Mouse (Mus musculus): ENCODE results near the gene Sync.

The Sync gene

DNA sequence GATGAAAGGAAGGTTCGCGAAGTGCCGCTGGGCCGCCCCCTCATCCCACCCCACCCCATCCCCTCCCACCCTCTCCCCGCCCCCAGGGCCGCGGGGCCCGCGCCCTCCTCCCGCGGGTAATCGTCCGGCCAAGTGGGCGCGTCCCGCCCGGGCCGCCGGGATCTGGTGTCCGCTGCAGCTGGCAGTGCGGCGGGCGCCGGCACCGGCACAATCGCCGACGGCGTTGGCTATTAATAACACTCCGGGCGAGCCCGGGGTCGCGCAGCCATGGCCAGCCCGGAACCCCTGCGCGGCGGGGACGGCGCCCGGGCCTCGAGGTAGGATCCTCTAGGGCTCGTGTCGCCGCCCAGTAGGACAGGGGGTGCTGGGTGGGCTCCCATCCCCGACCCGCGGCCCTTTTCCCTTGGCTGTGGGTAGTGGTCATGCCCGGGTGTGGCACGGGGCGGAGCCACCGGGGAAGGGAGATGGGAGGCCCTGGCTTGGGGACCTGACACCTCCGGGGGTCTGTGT, at the start of gene Sync:
TSS of gene Sync (plus strand) at position 146 of the 510 bp plus-strand sequence.
- ChIA-PET POLR2A (interaction anchor here in 3 of 4 experiments (0.6 to 27.3 kb wide), 14 partner anchors 11 to 175 kb away, joined by 3 to 320 read pairs (median 4); partner anchors contain the start of gene Bsdc1 (in 1 of the 3)), CTCF (interaction anchor here in 2 of 4 experiments (0.6 to 3.9 kb wide), 4 partner anchors 10 to 290 kb away, joined by 3 to 22 read pairs (median 6); no protein-coding TSS in a partner anchor)

DNA sequence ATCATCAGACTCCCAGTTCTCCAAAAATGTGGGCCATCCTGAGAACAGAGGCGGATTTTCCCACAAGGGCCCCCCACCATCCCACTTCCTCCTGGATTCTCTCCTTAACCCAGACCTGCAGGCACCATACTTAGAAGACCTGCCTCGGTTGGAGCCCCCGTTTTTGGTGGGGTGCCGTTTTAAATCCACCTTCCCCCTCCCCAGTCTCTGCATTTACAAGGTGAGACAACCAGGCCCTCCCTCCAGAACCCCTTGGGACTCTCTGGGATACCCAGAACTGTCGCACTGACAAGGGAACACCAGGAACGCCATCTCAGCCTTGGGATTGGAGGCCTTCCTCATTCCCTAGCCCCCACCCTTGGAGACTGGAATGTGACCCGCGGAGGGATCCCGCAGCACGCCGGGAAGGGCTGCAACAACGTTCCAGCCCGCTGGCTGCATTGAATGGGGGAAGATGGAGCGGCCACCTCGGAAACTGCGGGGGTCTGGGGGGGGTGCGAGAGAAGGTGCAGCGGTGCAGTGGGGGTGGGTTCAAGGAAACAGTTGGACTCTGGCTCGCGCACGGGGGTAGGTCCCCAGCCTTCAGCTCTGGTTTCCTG, 49.5 kb upstream of the Sync start:
- POLR2A ChIA-PET, result interaction anchor here (0.6 to 59.8 kb wide), 12 partner anchors 3 to 186 kb away, joined by 3 to 2422 read pairs (median 6); partner anchors contain the start of gene C77080 (in 2 of the 4)
- CTCF ChIA-PET, result no interaction called here

DNA sequence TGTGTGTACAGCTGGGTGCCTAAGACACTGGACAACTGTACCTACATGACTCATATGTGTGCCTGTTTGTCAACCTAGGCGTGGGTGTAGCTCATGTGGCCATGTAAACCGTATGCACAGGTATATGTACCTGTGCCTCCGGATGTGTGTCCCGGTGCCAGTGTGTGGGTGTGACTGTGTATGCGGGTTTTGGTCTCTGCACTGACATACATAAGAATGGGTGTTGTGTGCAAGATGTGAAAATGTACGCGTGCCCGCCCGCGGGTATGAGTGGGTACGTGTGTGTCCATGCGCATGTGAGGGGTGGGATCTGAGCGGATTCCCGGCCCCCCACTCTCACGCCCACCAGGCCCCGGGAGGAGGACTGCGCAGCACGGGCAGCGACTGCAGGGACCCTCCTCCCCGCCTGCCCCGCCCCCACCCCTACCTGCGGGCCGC, 48.8 kb upstream of the Sync start:
- POLR2A ChIA-PET, result interaction anchor here (0.6 to 59.8 kb wide), 17 partner anchors 2 to 190 kb away, joined by 3 to 2422 read pairs (median 4); partner anchors contain the start of genes C77080 (in 2 of the 4) and Rnf19b (in 1 of the 4)
- CTCF ChIA-PET, result interaction anchor here in 2 of 4 experiments (1.0 to 1.1 kb wide), 2 partner anchors 18 to 37 kb away, joined by 4 read pairs; no protein-coding TSS in a partner anchor

- CTCF ChIA-PET, result interaction anchor here in 2 of 4 experiments (1.0 to 1.1 kb wide), 2 partner anchors 18 to 37 kb away, joined by 4 read pairs; no protein-coding TSS in a partner anchor
- POLR2A ChIA-PET, result interaction anchor here (0.6 to 59.8 kb wide), 16 partner anchors 2 to 190 kb away, joined by 3 to 2422 read pairs (median 4); partner anchors contain the start of genes C77080 (in 2 of the 4), Rnf19b (in 1 of the 4), S100pbp (in 1 of the 4) and Yars (in 1 of the 4)
Measured at GRCm38 (mm10) chr4:129239075-129239474, 48.3 kb upstream of the Sync start.

GRCm38 (mm10) chr4:129241898-129242297, 45.5 kb upstream of the Sync start:
- ChIA-PET CTCF (interaction anchor here in 3 of 4 experiments (0.5 to 2.2 kb wide), 7 partner anchors 11 to 579 kb away, joined by 3 to 11 read pairs (median 6); no protein-coding TSS in a partner anchor), POLR2A (interaction anchor here (0.6 to 59.8 kb wide), 25 partner anchors 1 to 866 kb away, joined by 3 to 2422 read pairs (median 4); partner anchors contain the start of genes C77080 (in 2 of the 4), Rnf19b (in 2 of the 4), S100pbp (in 2 of the 4) and Yars (in 2 of the 4))

GRCm38 (mm10) chr4:129242327-129242726, 45.1 kb upstream of the Sync start:
- ChIA-PET POLR2A (interaction anchor here (0.6 to 59.8 kb wide), 27 partner anchors 2 to 865 kb away, joined by 3 to 2422 read pairs (median 4); partner anchors contain the start of genes C77080 (in 2 of the 4), Rnf19b (in 2 of the 4), S100pbp (in 2 of the 4) and Yars (in 2 of the 4)), CTCF (interaction anchor here (0.5 to 2.2 kb wide), 9 partner anchors 11 to 578 kb away, joined by 3 to 11 read pairs (median 6); no protein-coding TSS in a partner anchor)

DNA sequence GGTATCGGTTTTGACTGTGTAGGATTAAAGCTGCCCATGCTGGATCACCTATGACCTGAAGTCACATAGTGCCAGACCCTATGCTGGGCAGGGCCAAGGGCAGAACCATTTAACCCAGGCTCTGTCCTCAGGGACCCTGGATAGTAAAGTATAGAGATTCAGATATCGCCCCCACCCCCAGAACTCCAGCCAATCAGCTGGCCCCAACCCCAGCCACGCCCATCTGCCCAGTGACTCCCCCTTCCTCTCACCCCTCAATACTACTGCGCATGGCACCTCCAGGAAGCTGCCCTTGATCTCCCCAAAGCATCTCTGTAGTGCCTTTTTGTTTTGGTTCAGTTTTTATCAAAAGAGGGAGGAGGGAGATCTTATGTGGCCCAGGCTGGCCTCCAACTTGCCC, 44.7 kb upstream of the Sync start:
- ChIA-PET CTCF (interaction anchor here (0.5 to 2.2 kb wide), 9 partner anchors 11 to 467 kb away, joined by 3 to 11 read pairs (median 3); partner anchors contain the start of gene C77080 (in 1 of the 4)), POLR2A (interaction anchor here (0.5 to 59.8 kb wide), 22 partner anchors 2 to 266 kb away, joined by 3 to 2422 read pairs (median 6); partner anchors contain the start of genes C77080 (in 2 of the 4), Rnf19b (in 2 of the 4), S100pbp (in 2 of the 4) and Yars (in 2 of the 4))

DNA sequence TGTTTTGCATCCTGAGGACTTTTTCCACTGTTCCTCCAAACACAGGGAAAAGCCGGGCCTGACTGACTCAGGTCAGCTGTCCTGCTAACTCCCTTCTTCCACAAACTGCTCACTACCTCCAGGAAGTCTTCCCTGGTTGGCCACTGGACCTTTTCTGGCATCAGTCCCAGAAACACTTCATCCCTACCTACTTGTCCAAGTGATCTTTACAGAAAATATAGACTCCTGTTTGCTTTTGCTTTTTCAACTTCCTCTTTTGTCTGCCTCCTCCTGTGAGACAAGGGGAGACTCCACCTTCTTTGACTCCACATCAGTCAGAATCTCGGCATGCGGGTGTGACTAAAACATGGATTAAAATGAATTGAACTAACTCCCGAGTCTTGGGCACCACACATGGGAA, 42.6 kb upstream of the Sync start:
- POLR2A ChIA-PET, result interaction anchor here in 3 of 4 experiments (0.6 to 59.8 kb wide), 7 partner anchors 8 to 275 kb away, joined by 4 to 2422 read pairs (median 5); partner anchors contain the start of gene C77080 (in 1 of the 3)
- CTCF ChIA-PET, result interaction anchor here in 1 of 4 experiments (1.3 kb wide), 1 partner anchor 32 kb away, joined by 3 read pairs; no protein-coding TSS in a partner anchor

DNA sequence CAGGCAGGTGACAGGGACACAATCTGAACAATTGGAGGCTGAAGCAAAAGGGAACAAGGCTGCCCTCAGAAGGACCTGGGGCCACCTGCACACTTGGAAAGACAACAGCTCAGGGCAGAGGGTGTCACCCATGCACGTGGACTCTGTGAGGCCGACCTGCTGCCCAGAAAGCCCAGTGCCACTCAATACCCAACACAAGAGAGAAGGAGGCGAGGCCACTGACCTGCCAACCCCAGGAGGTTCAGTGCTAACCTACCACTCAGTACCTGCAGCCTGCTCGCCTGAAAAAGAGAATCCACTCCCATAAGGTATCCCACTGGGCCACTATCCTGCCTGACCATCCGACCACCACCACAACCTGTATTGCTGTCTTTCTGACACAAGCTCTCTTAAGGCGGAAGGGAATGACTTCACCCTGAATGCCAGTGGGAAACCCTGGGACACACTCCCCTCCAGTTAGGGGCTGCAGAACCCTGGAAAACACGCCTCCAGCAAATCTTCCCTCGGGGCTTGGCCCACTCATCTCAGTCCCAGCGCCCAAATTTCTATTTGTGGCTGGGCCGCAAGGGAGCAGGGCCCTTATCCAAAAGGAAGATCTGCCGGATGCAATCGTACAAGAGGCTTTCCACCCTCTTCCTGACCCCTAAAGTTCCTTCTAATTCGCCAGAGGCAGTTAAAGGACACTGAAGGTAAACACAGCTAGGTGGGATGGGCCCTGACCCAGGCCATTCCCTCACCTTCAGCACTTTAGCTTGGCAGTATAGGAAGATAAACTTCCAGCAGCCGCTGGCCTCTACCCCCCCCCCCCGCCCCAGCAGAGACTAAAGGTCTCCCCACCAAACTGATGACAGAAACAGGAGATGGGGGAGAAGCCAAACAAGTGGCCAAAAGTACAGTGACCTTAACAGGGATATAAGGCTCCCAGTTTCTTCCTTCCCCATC, 40.8 kb upstream of the Sync start:
- ChIA-PET POLR2A (interaction anchor here in 3 of 4 experiments (0.6 to 59.8 kb wide), 16 partner anchors 6 to 980 kb away, joined by 3 to 2422 read pairs (median 5); partner anchors contain the start of genes C77080 (in 2 of the 3), Sync (in 1 of the 3), Zbtb8a (in 1 of the 3) and Zbtb8os (in 1 of the 3)), CTCF (interaction anchor here in 1 of 4 experiments (0.7 to 1.2 kb wide), 4 partner anchors 16 to 26 kb away, joined by 4 to 8 read pairs (median 4); no protein-coding TSS in a partner anchor)

DNA sequence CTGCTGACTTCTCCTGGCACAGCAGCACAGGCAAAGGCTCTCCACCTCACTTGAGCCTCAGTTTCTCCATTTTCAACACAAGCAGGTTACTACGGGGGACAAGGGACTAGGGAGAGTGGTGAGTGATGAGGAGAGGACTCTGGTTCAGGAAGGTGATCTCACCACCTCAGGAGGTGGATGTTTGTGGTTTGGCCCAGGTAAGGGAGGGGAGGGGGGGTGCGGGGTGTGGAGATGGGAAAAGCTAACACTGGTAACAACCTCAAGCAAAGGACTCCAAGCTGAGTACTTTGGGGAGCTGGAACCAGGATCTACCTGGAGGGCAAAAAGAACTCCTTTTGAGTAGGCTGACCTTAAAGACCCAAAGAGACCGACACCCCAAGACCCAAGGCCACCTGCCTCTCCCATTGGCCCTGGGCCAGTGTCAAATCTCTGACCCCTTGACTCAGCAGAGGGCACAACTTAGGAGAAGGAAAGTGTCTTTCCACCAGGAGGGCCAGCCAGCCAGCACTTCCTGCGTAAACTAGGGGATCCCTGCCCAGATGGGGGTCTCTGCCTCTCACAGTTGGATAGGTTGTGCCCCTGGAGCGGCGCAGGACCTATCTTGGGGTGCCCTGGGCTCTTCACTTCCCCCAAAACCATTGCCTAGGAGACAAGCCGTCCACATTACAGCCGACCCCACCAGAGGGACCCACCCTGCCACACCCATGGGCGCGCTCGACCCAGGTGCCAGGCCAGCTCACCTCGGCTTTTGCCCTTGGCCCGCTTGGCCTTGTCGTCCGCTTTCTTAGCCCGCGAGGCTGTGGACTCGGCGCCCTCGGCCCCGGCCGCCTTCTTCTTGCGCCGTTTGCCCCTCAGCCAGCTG, 39.8 kb upstream of the Sync start:
- CTCF ChIA-PET, result interaction anchor here in 3 of 4 experiments (0.6 to 1.1 kb wide), 3 partner anchors 26 to 41 kb away, joined by 3 to 5 read pairs (median 4); no protein-coding TSS in a partner anchor
- POLR2A ChIA-PET, result interaction anchor here in 3 of 4 experiments (0.6 to 59.8 kb wide), 13 partner anchors 5 to 361 kb away, joined by 3 to 2422 read pairs (median 4); partner anchors contain the start of genes C77080 (in 2 of the 3), Sync (in 1 of the 3) and Zbtb8a (in 1 of the 3)

GRCm38 (mm10) chr4:129248243-129248767, 39.1 kb upstream of the Sync start:
- ChIA-PET CTCF (interaction anchor here in 2 of 4 experiments (0.9 to 1.1 kb wide), 2 partner anchors 28 kb away, joined by 3 read pairs; no protein-coding TSS in a partner anchor), POLR2A (interaction anchor here (0.6 to 59.8 kb wide), 10 partner anchors 4 to 1280 kb away, joined by 3 to 2422 read pairs (median 4); partner anchors contain the start of gene C77080 (in 2 of the 4))

DNA sequence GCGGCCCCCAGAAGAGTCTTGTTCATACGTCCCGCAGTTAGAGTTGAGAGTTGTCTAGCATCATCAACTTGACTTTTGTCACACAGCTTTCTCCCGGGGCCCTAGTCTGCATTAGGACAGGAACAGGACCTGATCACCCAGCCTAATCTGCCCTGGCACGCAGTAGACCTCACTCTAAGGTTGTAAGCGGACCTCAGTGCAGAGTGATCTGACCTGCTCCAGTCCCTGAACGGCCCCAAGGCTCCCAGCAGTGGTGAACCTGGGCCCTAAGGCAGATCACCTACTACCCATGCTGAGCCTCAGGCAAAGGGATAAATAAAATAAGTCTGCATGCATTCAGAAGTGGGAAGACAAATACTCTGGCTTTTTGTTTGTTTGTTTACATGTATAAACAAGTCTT, 38.1 kb upstream of the Sync start:
- CTCF ChIA-PET, result interaction anchor here in 1 of 4 experiments (0.9 kb wide), 1 partner anchor 27 kb away, joined by 3 read pairs; no protein-coding TSS in a partner anchor
- POLR2A ChIA-PET, result interaction anchor here in 3 of 4 experiments (0.7 to 59.8 kb wide), 8 partner anchors 3 to 171 kb away, joined by 3 to 2422 read pairs (median 42); partner anchors contain the start of gene C77080 (in 2 of the 3)

DNA sequence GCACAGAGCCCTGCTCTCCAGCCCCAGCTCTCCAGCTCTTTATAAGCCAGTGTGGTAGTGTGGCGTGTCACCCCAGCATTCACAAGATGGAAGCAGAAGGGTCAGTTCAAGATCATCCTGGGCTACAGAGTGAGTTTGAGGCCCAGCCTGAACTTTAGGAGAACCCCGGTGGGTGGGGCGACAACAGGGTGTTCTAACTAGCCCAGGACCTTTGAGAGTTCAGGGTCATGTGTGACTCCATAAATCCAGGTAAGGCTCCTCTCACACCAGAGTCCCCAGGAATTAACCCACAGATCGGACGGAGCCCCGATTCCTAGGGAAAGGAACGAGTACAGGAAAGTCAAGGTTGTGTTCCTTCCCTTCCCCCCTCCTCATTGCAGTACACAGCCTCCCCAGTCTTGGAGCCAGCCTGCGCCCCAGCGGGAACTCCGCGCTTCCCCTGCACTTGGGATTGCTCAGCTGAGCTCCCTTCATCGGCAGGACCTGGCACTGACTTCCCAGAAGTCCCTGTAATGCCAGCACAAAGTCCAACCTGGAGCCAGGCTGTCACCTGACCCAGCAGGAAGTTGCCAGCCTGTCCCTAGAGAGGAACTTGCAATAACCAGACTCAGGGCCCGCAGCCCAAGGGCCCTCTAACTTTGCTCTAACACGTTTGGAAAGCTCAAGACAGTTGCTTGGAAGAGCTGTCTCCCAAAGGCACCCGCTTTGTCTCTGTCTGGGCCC, 36.5 kb upstream of the Sync start:
- CTCF ChIA-PET, result interaction anchor here in 2 of 4 experiments (0.8 to 3.1 kb wide), 8 partner anchors 13 to 61 kb away, joined by 3 to 12 read pairs (median 4); partner anchors contain the start of genes S100pbp (in 1 of the 2) and Yars (in 1 of the 2)
- POLR2A ChIA-PET, result interaction anchor here (0.6 to 59.8 kb wide), 27 partner anchors 2 to 262 kb away, joined by 3 to 2422 read pairs (median 5); partner anchors contain the start of genes C77080 (in 4 of the 4), Bsdc1 (in 1 of the 4), Marcksl1 (in 1 of the 4) and S100pbp (in 1 of the 4)

DNA sequence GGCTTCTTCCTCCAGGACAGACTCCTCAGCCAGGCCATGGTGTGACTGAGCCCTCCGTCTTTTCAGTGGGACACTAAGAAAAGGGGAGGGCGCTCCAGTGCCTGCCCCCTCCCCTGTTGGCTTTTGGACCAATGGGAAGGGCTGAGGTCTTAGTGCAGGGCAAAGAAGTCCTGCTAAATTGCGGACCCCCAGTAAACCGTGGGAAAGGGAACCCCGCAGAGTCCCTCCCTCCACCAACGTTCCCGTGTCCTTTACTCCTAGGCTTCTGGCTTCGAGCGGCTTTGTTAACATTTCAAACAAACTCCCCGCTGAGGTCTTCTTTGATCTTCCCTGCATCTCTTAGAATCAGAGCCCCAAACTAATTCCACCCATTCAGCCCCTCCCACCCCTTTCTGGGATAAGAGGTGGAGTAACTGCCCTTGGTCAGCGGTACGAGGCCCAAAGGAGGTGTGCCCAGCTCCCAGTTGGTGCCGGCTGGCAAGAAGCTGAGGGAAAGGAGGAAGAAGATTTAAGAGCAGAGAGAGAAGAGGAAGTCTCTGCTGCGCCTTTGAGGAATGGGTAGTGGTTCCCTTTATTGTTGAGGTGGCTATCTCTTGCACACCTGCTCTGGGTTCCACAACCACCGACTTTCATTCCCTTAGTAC, 35.8 kb upstream of the Sync start:
- CTCF ChIA-PET, result interaction anchor here (0.6 to 3.1 kb wide), 8 partner anchors 12 to 1876 kb away, joined by 3 to 14 read pairs (median 5); partner anchors contain the start of genes S100pbp (in 1 of the 4) and Yars (in 1 of the 4)
- POLR2A ChIA-PET, result interaction anchor here (0.5 to 59.8 kb wide), 30 partner anchors 1 to 1614 kb away, joined by 3 to 2422 read pairs (median 4); partner anchors contain the start of genes C77080 (in 4 of the 4), Bsdc1 (in 1 of the 4), Marcksl1 (in 1 of the 4) and Rnf19b (in 1 of the 4)

Measured in embryonic stem cell, embryonic (primary cell).